Mouse (Mus musculus) forebrain, embryonic 12.5 days (tissue): ENCODE measurements around the gene Pcare. TPM values are rescaled to one million over a fixed set of nuclear protein-coding genes. Genes with fewer than 3 reads are reported as not detected.
"Not testable (repeated sequence)": the region's sequence is repeated elsewhere in the genome, so short reads cannot be mapped to it uniquely, and the experiment has no call there.

Experiments
- ATAC-seq: fragments of 200-750 bp; cut with Nextera tagmentation; 2 replicates; pipeline ENCODE4 v1.8.0; 2017; ENCODE audit warnings: moderate TSS enrichment; ENCODE audit not compliant: low FRiP score
- H3K27ac ChIP-seq: fragments of 300-500 bp; sonication (generic); 2 replicates; pipeline ENCODE4 v1.5.1; 2016; ENCODE audit warnings: mild to moderate bottlenecking
- H3K27me3 ChIP-seq: fragments of 300-500 bp; sonication (generic); 2 replicates; pipeline ENCODE4 v1.6.1; 2016; ENCODE audit warnings: mild to moderate bottlenecking
- H3K36me3 ChIP-seq: fragments of 300-500 bp; sonication (generic); replicated peaks from 2 replicates; pipeline ENCODE4 v1.6.1; 2016; ENCODE audit warnings: mild to moderate bottlenecking
- H3K4me1 ChIP-seq: fragments of 300-500 bp; sonication (generic); 2 replicates; pipeline ENCODE4 v1.6.1; 2016
- H3K4me2 ChIP-seq: fragments of 300-500 bp; sonication (generic); 2 replicates; pipeline ENCODE4 v1.6.1; 2016; ENCODE audit warnings: mild to moderate bottlenecking, moderate library complexity
- H3K4me3 ChIP-seq: fragments of 300-500 bp; sonication (generic); replicated peaks from 2 replicates; pipeline ENCODE4 v1.5.1; 2016; ENCODE audit warnings: mild to moderate bottlenecking
- H3K9ac ChIP-seq: fragments of 300-500 bp; sonication (generic); 2 replicates; pipeline ENCODE4 v1.6.1; 2016; ENCODE audit warnings: mild to moderate bottlenecking
- H3K9me3 ChIP-seq: fragments of 300-500 bp; sonication (generic); 2 replicates; pipeline ENCODE4 v1.6.1; 2016
- WGBS: fragments of 180-500 bp; shearing (Covaris S2); methylation state at CpG from one replicate; pipeline ENCODE4 v1.1.7; 2016; 5-methylcytosine and 5-hydroxymethylcytosine counted together
- polyA plus RNA-seq: library from polyadenylated mRNA; unstranded; fragments of >200 nt; fragmentation: Nextera tagmentation; extraction: Ambion mirVana; gene quantifications from 2 replicates; pipeline ENCODE4 v1.2.1, GENCODE M21; 2016

The Pcare gene
- polyA plus RNA-seq, 1 experiment from 2014 or later: not detected

GRCm38 (mm10) chr17:71774173-71774572, 21.5 kb upstream of the Pcare start:
- Histone ChIP-seq H3K27me3 (no peaks in the 10 kb centered on the region), H3K4me2 (no peak overlapping the region), H3K27ac (no peak overlapping the region), H3K36me3 (no peaks in the 10 kb centered on the region), H3K9me3 (peaks cover 9% of the 10 kb centered on the region; the same call in 1 of the 2 replicates), H3K4me1 (peaks cover 9% of the 10 kb centered on the region), H3K9ac (no peak overlapping the region), H3K4me3 (no peak overlapping the region)
- WGBS: 72% methylated on average over 4 of the region's 4 CpGs
- ATAC-seq: no peak

GRCm38 (mm10) chr17:71770696-71771095, 18.0 kb upstream of the Pcare start:
- ATAC-seq: no peak
- no peaks in the 10 kb centered on the region for H3K36me3 ChIP-seq
- H3K27ac ChIP-seq: no peak overlapping the region
- H3K9ac ChIP-seq: no peak overlapping the region
- H3K4me2 ChIP-seq: no peak overlapping the region
- 94% methylated on average over 3 of the region's 3 CpGs for WGBS
- H3K4me1 ChIP-seq: peaks cover 11% of the 10 kb centered on the region
- no peak overlapping the region for H3K4me3 ChIP-seq
- no peaks in the 10 kb centered on the region for H3K27me3 ChIP-seq
- no peaks in the 10 kb centered on the region for H3K9me3 ChIP-seq

- Histone ChIP-seq H3K9me3 (no peaks in the 10 kb centered on the region), H3K27ac (0 out of 2 replicates have a peak overlapping the region, but pooled peaks have one; percentile 5), H3K27me3 (no peaks in the 10 kb centered on the region), H3K4me2 (peak overlapping the region; percentile 27), H3K4me3 (no peak overlapping the region), H3K9ac (no peak overlapping the region), H3K36me3 (no peaks in the 10 kb centered on the region), H3K4me1 (peaks cover 11% of the 10 kb centered on the region)
- 6% methylated on average over 6 of the region's 6 CpGs for WGBS
- peak; percentile 33; the same call in 1 of the 2 replicates for ATAC-seq
Observed at GRCm38 (mm10) chr17:71769564-71769963, 16.9 kb upstream of the Pcare start.

- 65% methylated on average over 1 of the region's 1 CpGs for WGBS
- H3K4me3 ChIP-seq, H3K9ac ChIP-seq, H3K4me2 ChIP-seq, H3K27ac ChIP-seq, H3K36me3 ChIP-seq, ATAC-seq, H3K27me3 ChIP-seq, H3K9me3 ChIP-seq: not testable (repeated sequence)
- peaks cover 11% of the 10 kb centered on the region for H3K4me1 ChIP-seq
Observed at GRCm38 (mm10) chr17:71768173-71768572, 15.5 kb upstream of the Pcare start, which contains the start of gene Clip4. Clip4 (plus strand) TSS chr17:71768473.

GRCm38 (mm10) chr17:71760536-71760935, 7.8 kb upstream of the Pcare start:
- Histone ChIP-seq H3K27me3 (no peaks in the 10 kb centered on the region), H3K9me3 (no peaks in the 10 kb centered on the region), H3K4me3 (no peak overlapping the region), H3K9ac (no peak overlapping the region), H3K4me2 (no peak overlapping the region), H3K4me1 (no peaks in the 10 kb centered on the region), H3K27ac (no peak overlapping the region), H3K36me3 (no peaks in the 10 kb centered on the region)
- 78% methylated on average over 7 of the region's 7 CpGs for WGBS
- no peak for ATAC-seq

GRCm38 (mm10) chr17:71749616-71750168, 3.0 kb downstream of the Pcare start:
- no peak for ATAC-seq
- peaks cover 7% of the 10 kb centered on the region; the same call in 1 of the 2 replicates for H3K4me1 ChIP-seq
- H3K27me3 ChIP-seq: no peaks in the 10 kb centered on the region
- no peak overlapping the region for H3K9ac ChIP-seq
- no peak overlapping the region for H3K27ac ChIP-seq
- no peak overlapping the region for H3K4me2 ChIP-seq
- no peak overlapping the region for H3K4me3 ChIP-seq
- no peaks in the 10 kb centered on the region for H3K9me3 ChIP-seq
- no peaks in the 10 kb centered on the region for H3K36me3 ChIP-seq
- WGBS: 87% methylated on average over 9 of the region's 9 CpGs

GRCm38 (mm10) chr17:71747561-71747960, 5.1 kb downstream of the Pcare start:
- Histone ChIP-seq H3K27ac (no peak overlapping the region), H3K4me3 (no peak overlapping the region)
- 79% methylated on average over 8 of the region's 8 CpGs for WGBS

GRCm38 (mm10) chr17:71746114-71746513, 6.6 kb downstream of the Pcare start:
- no peak for ATAC-seq
- no peaks in the 10 kb centered on the region for H3K9me3 ChIP-seq

More at GRCm38 (mm10) chr17:71747561-71747960, 5.1 kb downstream of the Pcare start:
- no peak overlapping the region for H3K4me2 ChIP-seq
- peaks cover 10% of the 10 kb centered on the region; the same call in 1 of the 2 replicates for H3K4me1 ChIP-seq
- no peaks in the 10 kb centered on the region for H3K27me3 ChIP-seq
- no peaks in the 10 kb centered on the region for H3K9me3 ChIP-seq
- ATAC-seq: 0 out of 2 replicates have a peak, but pooled peaks have one; percentile 4
- H3K36me3 ChIP-seq: no peaks in the 10 kb centered on the region
- no peak overlapping the region for H3K9ac ChIP-seq

GRCm38 (mm10) chr17:71742935-71743334, 9.8 kb downstream of the Pcare start:
- Histone ChIP-seq H3K4me2 (no peak overlapping the region), H3K4me1 (peaks cover 10% of the 10 kb centered on the region; the same call in 1 of the 2 replicates), H3K27me3 (no peaks in the 10 kb centered on the region), H3K9ac (no peak overlapping the region), H3K9me3 (no peaks in the 10 kb centered on the region), H3K4me3 (no peak overlapping the region), H3K27ac (no peak overlapping the region), H3K36me3 (no peaks in the 10 kb centered on the region)
- WGBS: 16% methylated on average over 5 of the region's 5 CpGs
- ATAC-seq: no peak

More at GRCm38 (mm10) chr17:71746114-71746513, 6.6 kb downstream of the Pcare start:
- Histone ChIP-seq H3K9ac (no peak overlapping the region), H3K4me3 (no peak overlapping the region), H3K36me3 (no peaks in the 10 kb centered on the region), H3K27ac (no peak overlapping the region), H3K4me2 (no peak overlapping the region), H3K4me1 (peaks cover 10% of the 10 kb centered on the region; the same call in 1 of the 2 replicates), H3K27me3 (no peaks in the 10 kb centered on the region)
- 88% methylated on average over 9 of the region's 9 CpGs for WGBS

- no peak for ATAC-seq
- Histone ChIP-seq H3K4me3 (no peak overlapping the region), H3K9me3 (no peaks in the 10 kb centered on the region), H3K36me3 (no peaks in the 10 kb centered on the region), H3K27ac (no peak overlapping the region), H3K4me1 (peaks cover 10% of the 10 kb centered on the region; the same call in 1 of the 2 replicates), H3K4me2 (no peak overlapping the region), H3K9ac (no peak overlapping the region), H3K27me3 (no peaks in the 10 kb centered on the region)
- WGBS: 93% methylated on average over 3 of the region's 3 CpGs
Observed at GRCm38 (mm10) chr17:71742156-71742555, 10.5 kb downstream of the Pcare start.

- Histone ChIP-seq H3K9me3 (no peaks in the 10 kb centered on the region), H3K27ac (no peak overlapping the region), H3K4me2 (no peak overlapping the region), H3K4me1 (no peaks in the 10 kb centered on the region), H3K27me3 (no peaks in the 10 kb centered on the region), H3K4me3 (no peak overlapping the region), H3K9ac (no peak overlapping the region), H3K36me3 (no peaks in the 10 kb centered on the region)
- ATAC-seq: no peak
- WGBS: 64% methylated on average over 3 of the region's 3 CpGs
Observed at GRCm38 (mm10) chr17:71736442-71736841, 16.3 kb downstream of the Pcare start.

- no peak overlapping the region for H3K9ac ChIP-seq
- H3K4me1 ChIP-seq: no peaks in the 10 kb centered on the region
- WGBS: 81% methylated on average over 2 of the region's 2 CpGs
- no peak overlapping the region for H3K4me3 ChIP-seq
- H3K36me3 ChIP-seq: no peaks in the 10 kb centered on the region
- no peaks in the 10 kb centered on the region for H3K9me3 ChIP-seq
- H3K27me3 ChIP-seq: no peaks in the 10 kb centered on the region
- no peak overlapping the region for H3K4me2 ChIP-seq
- H3K27ac ChIP-seq: no peak overlapping the region
- no peak for ATAC-seq
Observed at GRCm38 (mm10) chr17:71730655-71731054, 22.0 kb downstream of the Pcare start.

GRCm38 (mm10) chr17:71721019-71721418, 31.7 kb downstream of the Pcare start:
- no peak for ATAC-seq
- no peak overlapping the region for H3K9ac ChIP-seq
- no peak overlapping the region for H3K4me3 ChIP-seq
- H3K36me3 ChIP-seq: no peaks in the 10 kb centered on the region
- no peaks in the 10 kb centered on the region for H3K27me3 ChIP-seq
- H3K4me1 ChIP-seq: no peaks in the 10 kb centered on the region
- no peak overlapping the region for H3K27ac ChIP-seq
- H3K4me2 ChIP-seq: no peak overlapping the region
- H3K9me3 ChIP-seq: no peaks in the 10 kb centered on the region
- 72% methylated on average over 3 of the region's 3 CpGs for WGBS
